Mouse (Mus musculus): ENCODE results near the gene Tomm20. TPM values are rescaled to one million over a fixed set of nuclear protein-coding genes. Genes with fewer than 3 reads are reported as not detected.

The Tomm20 gene
- total RNA-seq, 1 experiment from 2014 or later, result 268 TPM

Other genes starting within 250 kb of the Tomm20 start
- 49.8 and 56.7 TPM in 2 replicates for gene Rbm34, start 25.2 kb upstream of the Tomm20 start, total RNA-seq (2017)
- 0.75 TPM in 1 of 2 replicates, not detected in the other for gene Pard3, start 118.0 kb upstream of the Tomm20 start, total RNA-seq (2017)

Measured in hematopoietic stem cell, adult 5-6 weeks (primary cell).